Mouse (Mus musculus) thymus, postnatal 14 days (tissue): Measurements from ENCODE around the gene Hist1h2bg.
"Not testable (repeated sequence)": the region's sequence is repeated elsewhere in the genome, so short reads cannot be mapped to it uniquely, and the experiment has no call there.

Experiments used
- DNase-seq: peaks from one replicate; pipeline ENCODE4 v3.0.0; 2021

Hist1h2bg gene

GRCm38 (mm10) chr13:23584331-23584730 is 13.1 kb downstream of the Hist1h2bg start:
- peak; percentile 23 for DNase-seq

GRCm38 (mm10) chr13:23585029-23585441 is 13.8 kb downstream of the Hist1h2bg start:
- peak; percentile 75 for DNase-seq

- peak; percentile 83 for DNase-seq
These were observed 14.4 kb downstream of the Hist1h2bg start for GRCm38 (mm10) chr13:23585442-23586098.

DNA sequence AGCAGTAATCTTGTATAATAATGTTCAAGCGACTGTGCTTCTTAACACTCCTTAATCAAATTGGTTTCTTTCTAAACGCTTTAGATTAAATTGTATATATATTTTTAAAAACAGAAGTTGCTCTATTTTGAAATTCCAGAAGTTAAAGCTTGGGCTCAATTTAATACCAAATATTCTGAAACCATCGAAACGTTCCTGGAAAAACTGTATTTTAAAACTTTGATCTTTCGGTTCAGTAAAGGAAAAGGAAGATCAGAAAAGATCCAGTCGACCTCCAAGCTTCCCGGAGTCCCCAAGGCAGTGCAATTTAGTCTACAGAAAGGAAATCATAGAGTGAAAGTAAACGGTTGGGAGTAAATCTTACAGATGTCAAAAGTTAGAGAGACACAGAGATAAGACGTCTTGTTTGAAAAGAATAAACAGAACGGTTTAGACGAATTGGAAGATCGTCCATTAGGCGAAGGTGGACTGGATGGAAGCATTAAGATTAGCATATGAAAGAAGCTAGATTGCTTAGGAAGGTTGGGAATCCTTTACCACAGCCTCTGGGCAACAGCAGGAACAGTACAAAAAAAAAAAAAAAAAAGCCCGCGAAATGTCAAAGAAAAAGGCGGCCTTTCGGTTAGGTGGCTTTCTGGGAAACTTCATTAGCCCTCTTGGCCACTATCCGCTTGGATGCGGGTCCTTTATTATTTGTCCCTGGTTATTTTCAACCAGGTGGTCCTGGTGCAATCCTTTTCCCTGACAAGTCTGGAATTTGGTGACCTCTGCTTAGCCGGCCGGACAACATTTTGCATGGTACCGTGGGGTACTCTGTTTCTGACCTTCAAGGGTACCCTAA is 15.1 kb downstream of the Hist1h2bg start:
- peak; percentile 20 for DNase-seq

DNA sequence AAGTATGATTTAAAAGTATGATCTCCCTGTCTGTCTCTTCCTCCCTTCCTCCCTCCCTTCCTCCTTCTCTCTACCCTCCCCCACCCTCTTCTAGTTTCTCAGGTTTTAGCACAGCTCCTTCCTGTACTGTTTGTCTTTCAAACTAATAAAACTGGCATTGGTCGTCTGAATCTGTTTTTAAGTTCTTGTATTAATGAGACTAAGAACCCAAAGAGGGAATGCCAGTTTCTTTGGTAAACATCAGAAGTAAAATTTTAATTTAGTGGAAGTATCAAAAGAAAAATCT is 15.7 kb downstream of the Hist1h2bg start:
- DNase-seq, result no peak

DNA sequence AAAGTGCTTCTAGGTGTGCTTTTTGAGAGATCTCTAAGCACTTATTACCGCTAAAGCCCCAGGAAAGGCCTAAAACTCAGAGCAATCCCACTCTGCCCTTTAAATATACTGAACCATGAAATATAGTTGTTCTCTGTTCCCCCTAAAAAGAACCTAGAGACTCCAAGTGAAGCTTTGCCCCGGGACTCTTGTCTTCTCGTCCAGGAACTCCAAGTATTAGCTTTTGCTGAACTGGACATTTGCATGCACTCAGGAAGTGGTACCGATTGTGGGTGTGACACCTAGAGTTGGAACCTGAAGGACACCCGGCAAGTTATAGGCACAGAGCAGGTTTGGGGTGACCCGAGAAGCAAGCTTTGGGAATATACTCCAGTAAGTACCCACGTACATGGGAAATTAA is 20.0 kb downstream of the Hist1h2bg start:
- no peak for DNase-seq

GRCm38 (mm10) chr13:23591886-23592285 is 20.7 kb downstream of the Hist1h2bg start:
- DNase-seq, result not testable (repeated sequence)

DNA sequence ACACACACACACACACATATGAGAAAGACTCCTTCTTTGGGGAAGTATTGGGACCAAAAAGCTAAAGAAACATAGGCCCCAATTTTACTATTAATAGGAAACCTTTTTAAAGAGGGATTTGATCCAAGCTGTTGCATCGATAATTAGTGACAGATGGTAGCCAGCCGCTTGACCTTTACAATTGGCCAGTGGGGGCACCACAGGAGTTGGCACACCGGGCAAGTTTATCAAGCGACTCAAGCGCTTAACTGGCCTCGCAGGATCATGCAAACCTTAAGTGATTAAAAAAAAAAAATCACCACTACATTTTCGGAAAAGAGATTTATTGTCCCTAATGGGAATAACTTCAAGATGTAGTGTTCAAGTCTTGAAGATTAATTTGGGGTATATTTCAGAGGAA is 21.4 kb downstream of the Hist1h2bg start:
- DNase-seq, result no peak

GRCm38 (mm10) chr13:23593051-23593770 is 22.0 kb downstream of the Hist1h2bg start:
- peak; percentile 20 for DNase-seq

- DNase-seq, result no peak
These were observed 24.0 kb downstream of the Hist1h2bg start for GRCm38 (mm10) chr13:23595185-23595584.

DNA sequence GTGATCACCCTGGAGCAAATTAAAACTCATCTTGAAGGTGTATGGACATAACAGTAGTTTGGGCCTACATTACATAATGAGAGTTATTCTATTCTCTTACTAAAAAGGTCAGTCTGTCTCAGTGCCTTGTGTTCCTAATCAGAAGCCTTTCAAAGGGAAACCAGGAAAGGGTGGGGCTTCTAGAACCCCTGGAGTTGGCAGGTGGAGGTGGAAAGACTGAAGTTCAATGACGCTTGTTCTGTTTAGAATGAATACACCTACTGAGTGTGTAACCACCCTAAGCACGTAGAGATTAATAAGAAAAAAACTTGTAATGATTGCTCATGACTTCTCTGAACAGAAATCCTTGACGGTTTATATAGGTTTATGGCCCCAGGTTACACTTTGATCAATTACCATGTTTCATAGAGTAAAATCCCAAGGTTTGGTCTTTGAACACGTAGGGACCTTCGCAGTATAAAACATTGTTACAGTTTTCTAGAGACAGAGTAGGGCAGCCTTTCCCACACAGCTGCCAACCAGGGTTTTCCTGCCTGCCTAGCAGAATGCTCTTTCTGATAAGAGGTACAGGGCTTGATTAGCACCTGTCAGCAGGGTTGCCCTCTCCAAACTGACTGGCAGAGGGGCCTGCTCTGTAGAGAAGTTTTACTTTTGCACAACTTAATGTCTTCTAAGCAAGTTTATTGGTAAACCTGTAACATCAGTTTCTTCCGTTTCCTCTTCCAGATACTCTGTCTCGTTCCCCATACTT is 24.6 kb downstream of the Hist1h2bg start:
- no peak for DNase-seq

- DNase-seq, result peak; percentile 85
These were observed 26.8 kb downstream of the Hist1h2bg start for GRCm38 (mm10) chr13:23597957-23598356.

DNA sequence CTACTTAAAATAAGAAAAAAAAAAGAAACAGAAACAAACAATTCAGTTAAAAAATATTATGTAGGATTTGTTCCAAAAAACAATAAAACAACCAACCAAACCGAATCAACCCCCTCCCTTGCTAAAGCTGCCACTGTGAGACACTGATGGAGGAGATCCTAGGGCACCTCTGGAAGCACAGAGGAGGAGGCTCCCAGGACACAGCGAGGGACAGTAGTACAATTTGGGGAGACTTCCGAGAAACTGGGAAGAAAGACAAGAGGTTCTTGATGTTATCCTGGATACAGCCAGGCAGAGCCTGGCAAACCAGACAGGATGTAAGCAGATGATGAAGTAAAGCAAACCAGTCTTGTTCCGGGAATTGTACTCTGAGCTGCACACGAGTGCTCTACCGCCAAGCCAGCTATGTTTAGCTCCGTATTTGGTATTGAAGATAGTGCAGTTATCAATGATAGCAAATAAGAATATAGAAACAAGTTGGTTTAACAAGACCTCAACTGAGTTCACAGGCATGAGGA is 32.0 kb downstream of the Hist1h2bg start:
- DNase-seq, result no peak

DNA sequence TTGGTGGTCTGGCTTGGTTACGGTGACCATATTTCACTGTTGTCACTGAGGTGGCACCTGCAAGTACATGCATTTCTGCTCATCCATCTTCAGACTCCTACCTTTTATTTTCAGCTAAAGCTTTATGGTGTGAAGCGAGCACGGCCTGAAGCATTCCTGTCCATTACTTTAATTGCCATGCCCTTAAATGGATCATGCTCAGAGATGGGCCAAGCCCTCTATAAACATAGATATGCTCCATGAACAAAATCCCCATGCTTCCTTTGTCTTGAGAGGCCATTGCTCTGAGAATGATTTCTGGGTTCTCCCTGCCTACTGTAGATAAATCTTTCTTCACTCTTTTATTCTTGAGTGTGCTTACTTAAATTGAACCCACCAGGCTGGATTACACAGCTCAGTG is 33.3 kb downstream of the Hist1h2bg start:
- no peak for DNase-seq

DNA sequence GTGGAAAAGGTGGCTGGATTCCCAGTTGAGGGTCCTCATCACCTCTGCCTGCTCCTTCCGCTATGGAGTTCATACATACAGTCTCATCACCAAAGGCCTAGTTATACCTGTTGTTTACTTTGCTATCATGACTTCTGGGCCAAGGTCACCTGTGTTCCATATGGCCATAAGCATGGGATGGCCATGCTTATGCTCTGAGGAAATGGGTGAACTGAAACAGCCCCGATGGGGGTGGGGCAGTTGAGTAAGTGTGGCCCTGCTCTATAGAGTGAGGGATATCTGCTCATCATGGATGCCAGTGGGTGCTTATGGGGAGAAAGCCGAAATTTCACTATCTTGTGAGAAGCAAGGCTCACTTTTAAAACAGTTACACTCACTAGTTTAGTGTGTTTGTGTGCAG is 33.9 kb downstream of the Hist1h2bg start:
- DNase-seq, result no peak

DNA sequence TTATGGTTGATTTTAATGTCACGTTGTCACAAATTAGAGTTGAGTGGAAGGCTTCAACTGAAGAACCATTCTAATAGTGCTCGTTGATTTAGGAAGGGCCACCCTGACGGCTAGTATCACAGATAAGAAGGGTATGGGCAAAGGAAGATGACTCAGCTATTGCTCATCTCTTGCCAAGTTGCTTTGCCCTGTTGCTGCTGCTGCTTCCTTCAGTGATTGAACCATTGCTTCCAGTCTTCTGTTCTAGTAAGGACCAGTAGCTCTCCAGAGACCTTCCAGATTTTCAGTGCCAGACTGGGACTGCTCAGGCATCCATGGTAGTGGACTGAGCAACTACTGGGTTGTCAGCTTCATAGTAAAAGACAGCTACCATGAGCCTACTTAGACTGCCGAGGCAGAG is 38.0 kb downstream of the Hist1h2bg start:
- no peak for DNase-seq

GRCm38 (mm10) chr13:23609844-23610243 is 38.6 kb downstream of the Hist1h2bg start:
- DNase-seq, result no peak

- no peak for DNase-seq
These were observed 39.2 kb downstream of the Hist1h2bg start for GRCm38 (mm10) chr13:23610393-23610792.

GRCm38 (mm10) chr13:23611638-23612037 is 40.4 kb downstream of the Hist1h2bg start:
- no peak for DNase-seq

DNA sequence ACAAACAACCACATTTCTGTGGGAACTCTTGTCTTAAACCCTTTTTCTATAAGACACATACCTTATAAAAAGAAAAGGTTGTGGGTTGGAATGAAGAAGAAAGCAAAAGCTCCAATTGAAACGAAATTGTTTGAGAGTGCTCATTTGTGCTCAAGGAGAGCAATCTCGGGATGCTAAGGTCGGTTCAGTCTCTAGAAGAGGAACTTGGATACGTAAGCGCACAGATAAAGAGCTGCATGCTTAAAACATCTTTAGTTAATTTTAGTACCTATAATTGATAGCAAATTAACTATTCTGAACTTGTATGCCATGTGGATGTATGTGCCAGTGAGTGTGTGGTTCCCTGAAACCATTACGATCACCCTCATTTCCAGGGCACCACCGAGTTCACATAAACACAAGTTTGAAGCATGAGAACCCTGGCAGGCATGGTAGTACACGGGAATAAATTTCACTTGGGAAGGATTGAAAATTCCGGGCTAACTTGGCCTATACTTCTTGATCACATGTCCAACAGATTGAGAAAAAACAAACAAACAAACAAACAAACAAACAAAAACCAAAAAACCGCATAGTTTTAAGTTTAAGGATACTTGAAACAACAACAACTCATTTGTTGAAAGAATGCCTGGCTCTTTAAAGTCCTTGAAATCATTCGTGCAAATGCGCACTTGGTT is 49.0 kb downstream of the Hist1h2bg start:
- no peak for DNase-seq

DNA sequence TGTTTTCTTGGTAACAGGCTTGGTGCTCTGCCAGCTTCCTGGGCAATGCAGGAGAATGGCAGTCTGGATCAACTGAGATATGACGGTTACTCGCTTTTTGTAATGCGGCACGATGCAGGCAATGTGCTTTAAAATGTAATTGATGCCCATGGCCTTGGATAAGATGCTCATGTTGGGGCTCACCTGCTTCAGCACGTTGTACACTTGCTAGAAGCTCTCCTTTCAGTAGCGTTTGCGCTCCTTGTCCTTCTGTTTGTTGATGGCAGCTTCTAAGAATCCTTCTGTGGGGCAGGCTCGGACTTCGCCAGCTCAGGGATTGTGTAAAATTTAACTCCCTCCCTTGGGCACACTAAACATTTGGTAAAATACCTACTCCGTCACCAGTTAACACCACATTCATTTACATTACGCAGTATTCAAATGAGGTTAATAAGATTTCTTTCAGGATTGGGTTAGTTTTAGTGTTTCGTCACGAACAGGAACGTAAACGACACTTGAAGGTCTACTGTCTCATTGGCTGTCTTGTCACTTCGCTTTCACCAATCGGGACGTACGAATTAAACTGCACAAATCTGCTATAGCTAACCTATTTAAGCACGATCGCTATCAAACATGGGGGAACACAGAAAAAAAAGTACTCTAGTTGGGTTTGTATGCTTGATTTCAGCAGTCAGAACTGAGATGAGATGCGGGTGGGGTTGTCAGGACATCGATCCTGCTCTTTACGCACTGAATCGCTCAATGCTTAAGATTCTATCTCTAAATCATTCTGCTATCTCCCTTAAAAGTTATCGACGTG is 49.7 kb downstream of the Hist1h2bg start, which contains the start of gene Hist1h2be:
Gene Hist1h2be, minus strand, starts transcription at position 392 of the 799 bp plus-strand sequence.
- peak; percentile 65 for DNase-seq
